Mouse (Mus musculus): ENCODE measurements at regions not wholly inside any gene's neighbourhood (a gene's known extent, or its start where the extent isn't known, plus 50 kb on each side); places are given as distances from the start of the nearest gene placed in this dataset.

DNA sequence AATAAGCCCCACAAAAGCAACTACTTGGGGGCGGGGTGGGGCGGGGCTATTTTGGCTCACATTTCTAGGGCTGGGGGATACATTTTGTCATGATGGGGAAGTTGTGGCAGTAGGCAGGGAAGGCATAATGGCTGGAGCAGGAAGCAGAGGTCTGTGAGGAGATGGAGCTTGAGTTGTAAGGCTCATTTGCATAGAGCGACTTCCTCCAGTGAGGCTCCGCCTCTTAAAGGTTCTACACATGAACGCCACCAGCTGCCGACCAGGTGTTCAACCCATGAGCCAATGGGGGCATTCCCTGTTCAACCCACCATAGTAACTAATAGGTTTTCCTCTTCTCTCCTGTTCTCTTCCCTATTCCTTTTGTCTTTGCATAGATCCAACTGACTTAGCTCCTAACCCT lies 302.1 kb upstream of the 4931429L15Rik start:
- TF ChIP-seq EP300 (IDR thresholded peaks at IDR 0.05; ENCODE audit: low read depth) (no peak), CTCF (IDR thresholded peaks at IDR 0.05; ENCODE audit: low read depth) (no peak)

Measured in liver, postnatal 0 days (tissue).